In the genomic region with DNA sequence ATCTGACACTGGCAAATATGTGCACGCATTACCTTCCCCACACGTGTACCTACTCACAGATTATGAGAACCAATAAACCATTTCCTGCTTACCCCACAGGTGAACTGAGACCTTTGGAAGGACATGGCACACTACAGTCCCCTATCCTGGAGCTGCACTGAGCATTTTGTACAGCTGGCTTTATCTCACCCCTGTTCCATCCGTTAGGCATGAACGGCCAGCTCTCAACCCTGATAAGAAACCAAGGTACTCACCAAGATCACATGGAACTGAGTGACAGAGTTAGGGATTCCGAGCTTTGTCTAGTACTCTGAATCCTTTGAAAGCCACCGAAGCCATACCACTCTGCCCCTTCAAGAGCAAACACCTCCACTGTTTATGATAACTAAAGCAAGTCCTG, we compare ENCODE assay signal across 31 mouse cellular contexts.
"Had no signal": no experiment of that assay in that cellular context is flagged by ENCODE, and none has a peak within 500 bp of the region (broad histone marks: within the 10 kb centered on the region; RNA-seq: fewer than 3 reads in every experiment).

No protein-coding gene starts in this region.

- H3K27me3 ChIP-seq: limb, embryonic 12.5 days; limb, embryonic 13.5 days; limb, embryonic 15.5 days; liver, embryonic 12.5 days; liver, embryonic 13.5 days; liver, embryonic 15.5 days; lung, embryonic 15.5 days; neural tube, embryonic 12.5 days had no signal

- ATAC-seq: liver, embryonic 12.5 days; lung, postnatal 0 days; midbrain, embryonic 13.5 days; midbrain, embryonic 15.5 days; midbrain, embryonic 16.5 days had no signal

- H3K9me3 ChIP-seq: limb, embryonic 10.5 days; limb, embryonic 12.5 days; limb, embryonic 13.5 days; limb, embryonic 15.5 days; liver, embryonic 12.5 days; liver, embryonic 13.5 days; liver, embryonic 15.5 days; lung, embryonic 15.5 days; midbrain, embryonic 10.5 days; midbrain, embryonic 12.5 days; midbrain, embryonic 13.5 days; midbrain, embryonic 15.5 days; neural tube, embryonic 12.5 days had no signal

- DNase-seq: left cerebral cortex, postnatal 4 days; liver, embryonic 13.5 days; lung, adult 18-20 months; lung, adult 2 months; lung, embryonic 14.5 days; lung, postnatal 10 days; lung, postnatal 14 days; lung, postnatal 36 days; lung, postnatal 4 days; midbrain, embryonic 14.5 days had no signal

- H3K36me3 ChIP-seq: limb, embryonic 10.5 days; limb, embryonic 12.5 days; limb, embryonic 13.5 days; limb, embryonic 15.5 days; liver, embryonic 12.5 days; liver, embryonic 13.5 days; liver, embryonic 15.5 days; lung, embryonic 15.5 days; midbrain, embryonic 10.5 days; midbrain, embryonic 12.5 days; midbrain, embryonic 13.5 days; midbrain, embryonic 15.5 days; neural tube, embryonic 12.5 days had no signal

- H3K4me3 ChIP-seq: left cerebral cortex, adult 2 months; limb, embryonic 10.5 days; limb, embryonic 12.5 days; limb, embryonic 13.5 days; limb, embryonic 15.5 days; liver, embryonic 12.5 days; liver, embryonic 13.5 days; liver, embryonic 15.5 days; lung, embryonic 15.5 days; megakaryocyte, embryonic 14.5 days; midbrain, embryonic 10.5 days; midbrain, embryonic 12.5 days; midbrain, embryonic 13.5 days; midbrain, embryonic 15.5 days; myocyte; neural tube, embryonic 12.5 days had no signal

- H3K4me2 ChIP-seq: limb, embryonic 12.5 days; limb, embryonic 13.5 days; limb, embryonic 15.5 days; liver, embryonic 11.5 days; liver, embryonic 12.5 days; liver, embryonic 13.5 days; liver, embryonic 15.5 days; lung, embryonic 14.5 days; lung, embryonic 15.5 days; midbrain, embryonic 11.5 days; midbrain, embryonic 12.5 days; midbrain, embryonic 13.5 days; midbrain, embryonic 15.5 days; neural tube, embryonic 12.5 days had no signal

- H3K9ac ChIP-seq: limb, embryonic 12.5 days; limb, embryonic 13.5 days; limb, embryonic 15.5 days; liver, embryonic 12.5 days; liver, embryonic 13.5 days; liver, embryonic 14.5 days; liver, embryonic 15.5 days; lung, embryonic 14.5 days; lung, embryonic 15.5 days; midbrain, embryonic 12.5 days; midbrain, embryonic 13.5 days; midbrain, embryonic 15.5 days; neural tube, embryonic 12.5 days had no signal

- H3K4me1 ChIP-seq: limb, embryonic 10.5 days; limb, embryonic 13.5 days; liver, embryonic 12.5 days; liver, embryonic 13.5 days; liver, embryonic 15.5 days; megakaryocyte, embryonic 14.5 days had no signal

- H3K27ac ChIP-seq: left cerebral cortex, adult 2 months; limb, embryonic 10.5 days; limb, embryonic 12.5 days; limb, embryonic 13.5 days; limb, embryonic 15.5 days; liver, embryonic 12.5 days; liver, embryonic 13.5 days; liver, embryonic 14.5 days; liver, embryonic 15.5 days; lung, embryonic 15.5 days; macrophage; midbrain, embryonic 10.5 days; midbrain, embryonic 12.5 days; midbrain, embryonic 13.5 days; midbrain, embryonic 15.5 days; neural tube, embryonic 12.5 days had no signal
